Mouse (Mus musculus): ENCODE data around the gene D17H6S53E.

Gene D17H6S53E

DNA sequence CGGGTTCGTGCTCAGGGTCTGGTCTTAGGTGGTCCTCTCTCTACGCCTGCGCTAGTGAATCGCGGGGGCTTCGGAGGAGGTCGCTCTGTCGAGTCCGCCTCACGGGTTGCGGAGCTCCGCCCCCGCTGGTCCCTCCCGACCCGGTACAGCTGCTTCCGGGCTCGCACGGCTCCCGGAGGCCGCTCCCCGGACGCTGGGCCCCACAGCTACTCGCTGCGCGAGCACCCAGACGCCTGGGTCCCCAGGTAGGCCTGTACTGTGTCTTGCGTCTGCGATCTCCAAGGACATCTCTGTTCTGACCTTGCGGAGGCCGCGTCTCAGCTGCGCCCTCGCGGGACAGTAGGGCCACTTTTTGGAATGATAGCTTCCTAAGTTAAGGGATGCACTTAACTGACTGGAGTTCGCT, at the start of gene D17H6S53E:
Gene D17H6S53E (plus strand): TSS at position 168 of the 406 bp plus-strand sequence.
- peaks cover 12% of the 10 kb centered on the region for H3K27me3 ChIP-seq (ENCODE audit: insufficient read depth, low read length)

DNA sequence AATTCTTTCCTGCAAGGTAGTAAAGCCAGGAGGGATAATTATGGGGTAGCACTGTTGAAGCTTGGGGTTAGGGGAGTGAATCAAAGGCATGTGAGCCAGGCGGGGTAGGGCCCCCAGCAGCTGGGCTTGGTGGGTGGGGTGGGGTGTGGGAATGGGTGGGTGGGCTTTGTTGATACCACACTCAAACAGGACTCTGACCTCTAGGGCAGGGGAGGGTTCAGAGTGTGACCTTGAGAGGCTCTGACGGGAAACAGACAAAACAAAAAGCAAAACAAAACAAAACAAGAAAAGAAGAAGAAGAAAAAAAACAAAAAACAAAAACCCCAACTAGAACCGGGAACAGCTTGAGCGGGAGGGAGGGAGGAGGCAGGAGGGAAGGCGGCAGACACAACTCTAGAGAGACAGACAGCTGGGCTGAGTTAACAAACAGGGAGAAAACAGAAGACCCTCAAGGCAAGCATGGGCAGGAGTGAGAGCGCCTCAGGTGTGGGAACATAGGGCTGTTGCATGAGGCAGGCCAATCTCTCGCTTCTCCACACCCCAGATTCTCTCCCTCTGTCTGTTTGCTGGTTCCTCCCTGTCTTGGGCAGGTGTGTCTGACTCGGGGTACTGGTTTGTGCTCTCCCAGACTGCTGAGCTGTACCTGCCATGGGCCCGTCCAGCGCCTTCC, 49.5 kb upstream of the D17H6S53E start, which contains the start of gene Ly6g6e:
Gene Ly6g6e (plus strand): TSS at position 396 of the 670 bp plus-strand sequence.
- no peaks in the 10 kb centered on the region for H3K27me3 ChIP-seq (ENCODE audit: insufficient read depth, low read length)
- 0 out of 2 replicates have a peak, but pooled peaks cover 3% of the 10 kb centered on the region for H3K36me3 ChIP-seq (ENCODE audit: insufficient read depth, low read length)
- TF ChIP-seq CTCF (conservative IDR thresholded peaks at IDR 0.05; ENCODE audit: low read length): no peak
- TF ChIP-seq NANOG (IDR thresholded peaks at IDR 0.05; ENCODE audit: borderline replicate concordance, low read length): no peak
- no peak for TF ChIP-seq POU5F1 (IDR thresholded peaks at IDR 0.05; ENCODE audit: borderline replicate concordance, low read length)

More for the DNA sequence above, at the start of gene D17H6S53E:
- H3K9me3 ChIP-seq (ENCODE audit: low read length): no peaks in the 10 kb centered on the region
- peaks cover 54% of the 10 kb centered on the region for H3K4me1 ChIP-seq (replicated peaks; ENCODE audit: low read depth, low read length)
- peaks cover 29% of the 10 kb centered on the region for H3K36me3 ChIP-seq (ENCODE audit: insufficient read depth, low read length)
- peak within 1 kb of the TSS; percentile 75 for H3K4me3 ChIP-seq (replicated peaks; ENCODE audit: low read length)
- TF ChIP-seq CTCF (conservative IDR thresholded peaks at IDR 0.05; ENCODE audit: low read length) (no peak), NANOG (IDR thresholded peaks at IDR 0.05; ENCODE audit: borderline replicate concordance, low read length) (no peak), POU5F1 (IDR thresholded peaks at IDR 0.05; ENCODE audit: borderline replicate concordance, low read length) (no peak)

GRCm38 (mm10) chr17:35077285-35077684, 48.9 kb upstream of the D17H6S53E start:
- Histone ChIP-seq H3K4me1 (replicated peaks; ENCODE audit: low read depth, low read length) (peaks cover 79% of the 10 kb centered on the region), H3K36me3 (ENCODE audit: insufficient read depth, low read length) (0 out of 2 replicates have a peak, but pooled peaks cover 3% of the 10 kb centered on the region), H3K27me3 (ENCODE audit: insufficient read depth, low read length) (no peaks in the 10 kb centered on the region), H3K4me3 (replicated peaks; ENCODE audit: low read length) (peak overlapping the region; percentile 78), H3K9me3 (ENCODE audit: low read length) (no peaks in the 10 kb centered on the region)
- TF ChIP-seq NANOG (IDR thresholded peaks at IDR 0.05; ENCODE audit: borderline replicate concordance, low read length): no peak
- no peak for TF ChIP-seq POU5F1 (IDR thresholded peaks at IDR 0.05; ENCODE audit: borderline replicate concordance, low read length)
- no peak for TF ChIP-seq CTCF (conservative IDR thresholded peaks at IDR 0.05; ENCODE audit: low read length)

More for the DNA sequence above, 49.5 kb upstream of the D17H6S53E start, which contains the start of gene Ly6g6e:
- Histone ChIP-seq H3K4me1 (replicated peaks; ENCODE audit: low read depth, low read length) (peaks cover 84% of the 10 kb centered on the region), H3K9me3 (ENCODE audit: low read length) (no peaks in the 10 kb centered on the region), H3K4me3 (replicated peaks; ENCODE audit: low read length) (peak within 1 kb of the TSS; percentile 78)

- Histone ChIP-seq H3K36me3 (ENCODE audit: insufficient read depth, low read length) (0 out of 2 replicates have a peak, but pooled peaks cover 3% of the 10 kb centered on the region), H3K9me3 (ENCODE audit: low read length) (no peaks in the 10 kb centered on the region), H3K27me3 (ENCODE audit: insufficient read depth, low read length) (no peaks in the 10 kb centered on the region; the same call in 1 of the 2 replicates), H3K4me1 (replicated peaks; ENCODE audit: low read depth, low read length) (peaks cover 74% of the 10 kb centered on the region), H3K4me3 (replicated peaks; ENCODE audit: low read length) (peak within 1 kb of the TSS; percentile 78)
- TF ChIP-seq CTCF (conservative IDR thresholded peaks at IDR 0.05; ENCODE audit: low read length): no peak
- no peak for TF ChIP-seq POU5F1 (IDR thresholded peaks at IDR 0.05; ENCODE audit: borderline replicate concordance, low read length)
- TF ChIP-seq NANOG (IDR thresholded peaks at IDR 0.05; ENCODE audit: borderline replicate concordance, low read length): no peak
These were observed 48.4 kb upstream of the D17H6S53E start, which contains the start of gene Ly6g6d for GRCm38 (mm10) chr17:35077786-35078233. Gene Ly6g6d, minus strand, starts transcription at chr17:35078065.

DNA sequence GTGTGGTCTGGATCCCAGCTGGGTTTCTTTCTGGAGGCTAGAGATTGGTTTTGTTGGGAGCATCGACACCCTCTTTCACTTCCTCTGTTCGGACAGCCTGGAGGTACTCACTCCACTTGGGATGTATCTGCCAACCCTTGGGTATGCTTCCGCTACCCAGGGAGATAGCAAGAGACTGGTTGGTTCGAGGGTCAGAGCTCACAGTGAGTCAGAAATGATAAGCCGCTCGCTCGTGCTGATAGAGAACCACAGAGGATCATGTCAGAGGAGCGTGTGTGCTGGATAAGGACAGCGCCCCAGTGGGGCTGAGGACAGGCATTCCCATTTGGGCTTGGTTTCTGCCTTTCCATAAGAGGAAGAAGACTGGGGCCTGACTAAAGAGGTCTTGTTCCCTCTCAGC, 46.4 kb upstream of the D17H6S53E start:
- Histone ChIP-seq H3K9me3 (ENCODE audit: low read length) (no peaks in the 10 kb centered on the region), H3K4me3 (replicated peaks; ENCODE audit: low read length) (no peak overlapping the region), H3K27me3 (ENCODE audit: insufficient read depth, low read length) (peaks cover 2% of the 10 kb centered on the region; the same call in 1 of the 2 replicates), H3K36me3 (ENCODE audit: insufficient read depth, low read length) (0 out of 2 replicates have a peak, but pooled peaks cover 3% of the 10 kb centered on the region), H3K4me1 (replicated peaks; ENCODE audit: low read depth, low read length) (peaks cover 61% of the 10 kb centered on the region)
- TF ChIP-seq CTCF (conservative IDR thresholded peaks at IDR 0.05; ENCODE audit: low read length): no peak
- TF ChIP-seq POU5F1 (IDR thresholded peaks at IDR 0.05; ENCODE audit: borderline replicate concordance, low read length): no peak
- TF ChIP-seq NANOG (IDR thresholded peaks at IDR 0.05; ENCODE audit: borderline replicate concordance, low read length): no peak

DNA sequence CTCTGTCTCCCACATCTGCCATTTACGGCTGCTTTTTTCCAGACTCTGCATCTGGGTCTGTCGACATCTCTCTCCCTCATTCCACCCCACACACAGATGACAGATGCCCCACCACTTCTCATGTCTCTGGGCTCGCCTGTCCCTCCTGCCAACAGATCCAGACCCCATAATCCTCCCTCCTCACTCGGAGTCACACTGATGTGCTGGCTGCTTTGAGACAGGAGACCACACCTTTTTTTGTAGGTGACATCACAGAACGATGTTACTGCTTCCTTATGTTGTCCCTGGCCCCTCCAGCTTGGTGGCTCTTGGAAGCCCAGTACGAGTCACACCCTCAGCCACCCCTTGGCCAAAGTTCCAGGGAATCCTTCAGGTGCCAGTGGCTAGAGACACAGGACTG, 45.9 kb upstream of the D17H6S53E start:
- Histone ChIP-seq H3K4me3 (replicated peaks; ENCODE audit: low read length) (0 out of 2 replicates have a peak overlapping the region, but pooled peaks have one; percentile 27), H3K27me3 (ENCODE audit: insufficient read depth, low read length) (peaks cover 2% of the 10 kb centered on the region; the same call in 1 of the 2 replicates)
- no peak for TF ChIP-seq POU5F1 (IDR thresholded peaks at IDR 0.05; ENCODE audit: borderline replicate concordance, low read length)
- no peak for TF ChIP-seq CTCF (conservative IDR thresholded peaks at IDR 0.05; ENCODE audit: low read length)
- no peak for TF ChIP-seq NANOG (IDR thresholded peaks at IDR 0.05; ENCODE audit: borderline replicate concordance, low read length)

GRCm38 (mm10) chr17:35080710-35081109, 45.5 kb upstream of the D17H6S53E start:
- peak overlapping the region; percentile 27 for H3K4me3 ChIP-seq (replicated peaks; ENCODE audit: low read length)
- H3K36me3 ChIP-seq (ENCODE audit: insufficient read depth, low read length): 0 out of 2 replicates have a peak, but pooled peaks cover 3% of the 10 kb centered on the region
- H3K4me1 ChIP-seq (replicated peaks; ENCODE audit: low read depth, low read length): peaks cover 52% of the 10 kb centered on the region
- TF ChIP-seq CTCF (conservative IDR thresholded peaks at IDR 0.05; ENCODE audit: low read length) (no peak), POU5F1 (IDR thresholded peaks at IDR 0.05; ENCODE audit: borderline replicate concordance, low read length) (no peak), NANOG (IDR thresholded peaks at IDR 0.05; ENCODE audit: borderline replicate concordance, low read length) (no peak)
- H3K9me3 ChIP-seq (ENCODE audit: low read length): no peaks in the 10 kb centered on the region
- peaks cover 2% of the 10 kb centered on the region; the same call in 1 of the 2 replicates for H3K27me3 ChIP-seq (ENCODE audit: insufficient read depth, low read length)

More for the DNA sequence above, 45.9 kb upstream of the D17H6S53E start:
- Histone ChIP-seq H3K4me1 (replicated peaks; ENCODE audit: low read depth, low read length) (peaks cover 56% of the 10 kb centered on the region), H3K9me3 (ENCODE audit: low read length) (no peaks in the 10 kb centered on the region), H3K36me3 (ENCODE audit: insufficient read depth, low read length) (0 out of 2 replicates have a peak, but pooled peaks cover 3% of the 10 kb centered on the region)

DNA sequence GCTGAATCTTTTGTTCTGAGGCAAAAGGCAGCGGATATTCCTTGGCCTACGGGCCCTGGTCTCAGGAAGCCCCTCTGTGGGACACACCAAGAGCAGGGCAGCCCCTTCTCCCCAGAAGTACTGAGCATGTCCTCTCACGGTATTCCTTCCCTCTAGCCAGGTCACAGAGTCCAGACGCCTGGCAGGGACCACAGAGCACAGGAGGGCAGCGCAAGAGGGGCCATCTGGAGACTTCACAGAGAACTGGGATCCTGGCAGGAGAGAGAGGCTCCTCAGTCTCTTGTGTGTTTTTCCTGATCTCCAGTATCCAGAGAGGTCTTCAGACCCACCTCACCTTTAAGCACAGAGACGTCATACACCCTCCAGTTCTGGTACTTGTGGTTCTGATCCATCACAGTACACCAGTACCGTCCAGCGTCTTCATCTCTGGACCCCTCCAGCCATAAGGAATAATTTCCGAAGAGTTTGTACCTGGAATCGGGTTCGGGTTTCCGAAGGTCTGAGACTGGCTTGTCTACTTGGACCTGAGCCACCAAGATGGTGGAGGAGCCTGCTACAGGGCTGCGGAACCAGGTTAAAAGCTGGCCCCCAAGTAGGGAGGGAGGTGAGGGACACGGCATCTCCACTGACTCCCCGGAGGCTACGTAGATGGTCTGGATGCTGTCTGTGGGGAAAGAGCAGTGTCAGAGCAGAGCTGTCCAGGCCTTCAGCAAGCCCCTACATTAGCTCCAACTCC, 43.2 kb upstream of the D17H6S53E start:
- Histone ChIP-seq H3K4me3 (replicated peaks; ENCODE audit: low read length) (no peak overlapping the region), H3K27me3 (ENCODE audit: insufficient read depth, low read length) (peaks cover 2% of the 10 kb centered on the region; the same call in 1 of the 2 replicates), H3K4me1 (replicated peaks; ENCODE audit: low read depth, low read length) (peaks cover 35% of the 10 kb centered on the region), H3K36me3 (ENCODE audit: insufficient read depth, low read length) (0 out of 2 replicates have a peak, but pooled peaks cover 3% of the 10 kb centered on the region), H3K9me3 (ENCODE audit: low read length) (no peaks in the 10 kb centered on the region)
- no peak for TF ChIP-seq POU5F1 (IDR thresholded peaks at IDR 0.05; ENCODE audit: borderline replicate concordance, low read length)
- no peak for TF ChIP-seq NANOG (IDR thresholded peaks at IDR 0.05; ENCODE audit: borderline replicate concordance, low read length)
- no peak for TF ChIP-seq CTCF (conservative IDR thresholded peaks at IDR 0.05; ENCODE audit: low read length)
